Mouse (Mus musculus) mature B cell (primary cell): ENCODE measurements around the gene Lamtor5.

Experiments
- in situ Hi-C: fragments of 300-500 bp; cut with MboI; formaldehyde crosslinking; loops from 2 replicates; pipeline ENCODE4 v1.14.3; 2019

Gene Lamtor5

DNA sequence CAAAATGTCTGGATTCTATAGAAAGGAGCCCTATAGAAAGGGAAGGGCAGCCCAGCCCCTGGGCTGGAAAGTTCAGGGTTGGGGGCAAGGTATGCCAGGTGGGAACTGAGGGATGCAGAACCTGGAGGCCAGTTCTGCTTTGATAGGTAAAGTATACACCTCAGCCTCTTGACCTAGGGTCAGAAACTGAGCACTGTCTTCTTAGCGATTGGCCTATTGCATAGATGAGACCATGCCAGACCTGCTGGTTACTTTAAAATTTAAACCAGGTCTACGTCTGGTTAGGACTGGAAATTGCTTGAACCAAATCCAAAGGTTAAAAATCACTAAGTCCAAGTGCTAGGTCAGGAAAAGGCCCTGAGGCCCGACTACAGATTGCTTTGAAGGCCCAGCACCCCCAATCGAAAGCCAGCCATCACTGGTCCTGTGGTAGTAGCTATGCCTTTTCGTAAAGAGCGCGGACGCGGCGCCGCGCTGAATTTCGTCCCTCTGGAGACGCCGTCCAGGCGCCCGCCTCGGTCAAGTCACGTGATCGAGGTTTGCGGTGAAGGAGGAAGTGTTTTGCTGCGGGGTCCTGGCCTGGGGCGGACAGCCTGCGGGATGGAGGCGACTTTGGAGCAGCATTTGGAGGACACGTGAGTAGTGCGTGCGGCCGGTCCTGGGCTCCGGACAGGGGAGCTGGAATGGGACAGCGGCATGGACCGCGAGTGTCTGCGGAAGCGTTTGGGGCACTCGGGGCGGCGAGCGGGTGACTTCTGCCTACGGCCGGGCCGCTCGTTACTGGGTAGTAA, at the start of gene Lamtor5:
Lamtor5 (plus strand) TSS at position 380 of the 791 bp plus-strand sequence.
- in situ Hi-C loops, result no loop called here

DNA sequence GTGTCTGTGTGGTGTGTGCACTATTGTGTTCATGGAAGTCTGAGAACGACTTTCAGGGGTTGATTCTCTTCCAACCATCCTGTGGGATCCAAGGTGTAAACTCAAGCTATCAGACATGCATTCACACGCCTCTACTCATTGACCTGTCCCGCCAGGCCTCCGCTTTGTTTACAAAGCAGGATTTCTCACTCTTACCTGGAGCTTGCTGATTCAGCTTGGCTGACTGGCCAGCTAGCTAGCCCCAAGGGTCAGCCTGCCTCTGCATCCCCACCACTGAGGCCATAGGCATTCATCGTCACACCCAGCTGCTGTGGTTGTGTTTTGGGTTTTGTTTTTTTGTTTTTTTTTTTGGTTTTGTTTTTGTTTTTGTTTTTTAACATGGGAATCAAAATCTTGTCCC, 49.4 kb upstream of the Lamtor5 start:
- in situ Hi-C loops, result no loop called here

GRCm38 (mm10) chr3:107229822-107230221, 48.8 kb upstream of the Lamtor5 start:
- in situ Hi-C loops, result no loop called here

GRCm38 (mm10) chr3:107230527-107230926, 48.1 kb upstream of the Lamtor5 start, which contains the start of gene A630076J17Rik:
TSS of gene A630076J17Rik (plus strand) at chr3:107230614.
- in situ Hi-C loops, result no loop called here

GRCm38 (mm10) chr3:107231202-107231601, 47.5 kb upstream of the Lamtor5 start:
- in situ Hi-C loops, result no loop called here

GRCm38 (mm10) chr3:107233351-107233813, 45.3 kb upstream of the Lamtor5 start:
- in situ Hi-C loops, result no loop called here

- in situ Hi-C loops, result no loop called here
Measured at GRCm38 (mm10) chr3:107233945-107234344, 44.7 kb upstream of the Lamtor5 start.

- in situ Hi-C loops, result no loop called here
Measured at GRCm38 (mm10) chr3:107238051-107238450, 40.6 kb upstream of the Lamtor5 start.

GRCm38 (mm10) chr3:107238471-107238980, 40.1 kb upstream of the Lamtor5 start:
- in situ Hi-C loops, result no loop called here

DNA sequence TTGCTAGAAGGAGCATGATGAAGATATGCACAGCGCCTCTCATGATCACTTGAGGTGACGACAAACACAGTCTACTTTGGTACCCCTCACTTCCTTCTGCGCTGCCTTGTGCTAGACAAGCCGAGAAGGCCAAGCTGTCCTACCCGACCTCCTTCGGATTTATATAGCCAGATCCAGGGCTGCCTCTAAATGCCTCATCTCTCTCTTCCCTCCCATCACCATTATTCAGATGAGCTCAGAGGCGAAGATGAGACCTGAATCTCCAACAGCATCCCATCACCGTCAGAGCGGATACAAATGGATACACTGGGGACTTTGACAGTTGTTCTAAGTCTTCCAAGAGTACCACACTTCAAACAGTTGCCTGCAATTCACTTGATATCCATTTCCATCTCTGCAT, 39.1 kb upstream of the Lamtor5 start, which contains the start of gene Prok1:
Prok1 (minus strand) TSS at position 101 of the 400 bp plus-strand sequence.
- in situ Hi-C loops, result no loop called here

- in situ Hi-C loops, result no loop called here
Measured at GRCm38 (mm10) chr3:107241389-107242094, 37.1 kb upstream of the Lamtor5 start.

DNA sequence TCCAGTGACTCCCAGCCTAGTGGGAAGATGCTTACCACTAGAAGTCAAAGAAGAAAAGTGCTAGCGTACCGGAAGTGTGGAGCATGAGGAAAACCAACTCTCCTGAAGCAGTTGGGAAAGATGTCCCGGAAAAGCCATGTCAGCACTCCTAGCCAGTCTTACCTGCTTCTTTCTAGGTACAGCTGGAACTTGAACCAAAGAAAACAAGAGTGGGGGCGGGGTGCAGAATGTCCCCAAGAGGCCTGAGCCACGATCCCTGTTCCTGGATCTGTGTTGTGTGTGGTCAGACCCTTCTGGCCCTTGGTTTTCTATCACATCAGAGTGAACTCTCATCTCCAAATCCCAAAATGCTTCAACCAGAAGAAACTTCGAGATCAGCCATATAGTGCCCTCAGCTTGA, 31.8 kb upstream of the Lamtor5 start:
- in situ Hi-C loops, result no loop called here

- in situ Hi-C loops, result no loop called here
Measured at GRCm38 (mm10) chr3:107249042-107249441, 29.6 kb upstream of the Lamtor5 start.

DNA sequence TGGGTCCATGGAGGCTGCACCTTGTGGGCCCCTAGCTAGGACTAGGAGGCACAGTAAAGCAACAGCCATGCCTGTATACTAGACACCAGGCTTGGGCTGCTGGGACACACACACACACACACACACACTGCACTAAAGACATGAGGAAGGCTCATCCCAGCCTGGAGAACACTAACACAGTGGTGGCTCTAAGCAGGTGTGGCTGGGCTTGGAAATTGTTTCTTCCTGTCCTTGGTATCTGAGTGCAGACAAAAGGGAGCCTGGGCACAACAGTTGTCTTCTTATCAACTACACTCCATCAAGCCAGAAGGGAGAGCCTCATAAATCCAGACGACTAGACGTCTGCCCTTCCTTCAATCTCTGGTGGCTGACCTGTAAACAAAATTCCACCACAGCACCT, 28.3 kb upstream of the Lamtor5 start:
- in situ Hi-C loops, result no loop called here

- in situ Hi-C loops, result no loop called here
Measured at GRCm38 (mm10) chr3:107252035-107252434, 26.6 kb upstream of the Lamtor5 start.

DNA sequence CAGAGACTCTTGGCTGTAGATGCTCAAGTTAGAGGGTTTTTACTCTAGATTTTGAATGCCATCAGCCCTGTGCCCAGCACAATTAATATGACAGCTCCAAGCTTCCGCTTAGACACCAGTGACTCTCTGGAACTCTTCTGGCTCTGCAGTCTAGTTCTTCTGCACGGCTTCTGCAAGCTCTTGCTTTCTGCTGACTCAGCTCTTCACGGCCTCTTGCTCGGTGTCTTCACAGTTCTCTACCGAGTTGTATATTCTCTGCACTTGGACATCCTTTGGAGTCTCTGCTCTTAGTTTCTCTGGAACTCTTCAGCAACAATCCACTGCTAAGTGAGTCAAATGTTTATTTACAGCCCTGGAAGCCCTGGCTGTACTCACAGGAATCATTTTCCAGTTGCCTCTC, 24.7 kb upstream of the Lamtor5 start:
- in situ Hi-C loops, result no loop called here

- in situ Hi-C loops, result no loop called here
Measured at GRCm38 (mm10) chr3:107255992-107256391, 22.7 kb upstream of the Lamtor5 start.

GRCm38 (mm10) chr3:107256724-107257123, 21.9 kb upstream of the Lamtor5 start:
- in situ Hi-C loops, result no loop called here

GRCm38 (mm10) chr3:107257924-107258323, 20.7 kb upstream of the Lamtor5 start:
- in situ Hi-C loops, result no loop called here

- in situ Hi-C loops, result no loop called here
Measured at GRCm38 (mm10) chr3:107260956-107261850, 17.5 kb upstream of the Lamtor5 start.

GRCm38 (mm10) chr3:107261851-107262165, 16.9 kb upstream of the Lamtor5 start:
- in situ Hi-C loops, result no loop called here

- in situ Hi-C loops, result no loop called here
Measured at GRCm38 (mm10) chr3:107266814-107267345, 11.8 kb upstream of the Lamtor5 start.
